Mouse (Mus musculus) right cerebral cortex, postnatal 14 days (tissue): ENCODE data around the gene Rnf126.

Experiments used
- DNase-seq: peaks from one replicate; pipeline ENCODE4 v3.0.0; 2022

Gene Rnf126

DNA sequence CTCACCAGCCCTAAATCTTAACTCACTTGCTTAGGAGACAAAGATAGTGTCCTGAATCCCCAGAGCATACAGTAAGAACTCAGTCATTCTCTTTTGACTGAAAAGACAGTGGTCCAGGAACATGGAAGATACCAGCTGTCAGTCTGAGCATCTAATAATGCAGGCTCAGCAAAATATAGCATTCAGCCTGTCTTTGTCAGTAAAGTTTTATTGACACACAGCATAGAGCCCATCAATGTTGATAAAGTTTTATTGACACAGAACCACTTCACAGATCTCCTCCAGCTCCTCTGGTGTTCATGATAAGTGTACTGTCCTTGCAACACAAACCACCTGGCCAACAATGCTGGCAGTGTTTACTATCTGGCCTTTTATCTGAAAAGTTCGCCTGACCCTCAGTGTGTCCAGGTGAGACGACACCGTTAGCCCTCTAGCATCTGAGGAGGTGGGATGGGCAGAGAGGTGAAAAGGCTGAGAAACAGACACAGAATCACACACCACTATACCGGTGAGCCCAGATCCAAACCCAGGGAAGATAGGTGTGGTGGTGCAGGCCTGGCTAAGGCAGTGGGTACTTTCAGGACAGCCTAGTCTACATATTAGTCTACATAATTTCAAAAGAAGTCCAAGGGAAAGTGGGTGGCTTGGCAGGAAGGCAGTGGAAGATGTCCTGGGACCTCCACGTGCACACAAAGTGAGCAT is 25.7 kb upstream of the Rnf126 start:
- no peak for DNase-seq

DNA sequence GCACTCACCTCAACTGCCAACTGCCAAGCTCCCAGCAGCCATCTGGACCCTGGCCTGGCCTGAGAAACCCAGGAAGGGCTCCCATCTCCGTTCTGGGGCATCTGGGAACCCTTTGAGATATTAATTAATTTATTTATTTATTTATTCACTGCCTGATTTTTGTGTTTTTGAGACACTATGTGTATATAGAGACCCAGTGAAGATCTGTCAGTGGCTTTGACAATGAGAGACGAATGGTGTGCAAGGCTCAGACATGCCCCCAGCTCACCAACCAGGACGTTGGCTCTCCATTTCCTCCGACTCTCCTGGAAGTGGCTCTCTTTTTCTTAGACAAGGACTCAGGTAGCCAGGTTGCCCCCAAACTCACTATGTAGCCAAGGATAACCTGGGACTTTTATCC is 24.1 kb upstream of the Rnf126 start, which contains the start of gene Prss57:
Prss57 (minus strand) TSS at position 101 of the 400 bp plus-strand sequence.
- no peak for DNase-seq

- DNase-seq, result no peak
Measured at GRCm38 (mm10) chr10:79789581-79789980, 22.8 kb upstream of the Rnf126 start.

- peak; percentile 74 for DNase-seq
Measured at GRCm38 (mm10) chr10:79788386-79789158, 21.8 kb upstream of the Rnf126 start.

DNA sequence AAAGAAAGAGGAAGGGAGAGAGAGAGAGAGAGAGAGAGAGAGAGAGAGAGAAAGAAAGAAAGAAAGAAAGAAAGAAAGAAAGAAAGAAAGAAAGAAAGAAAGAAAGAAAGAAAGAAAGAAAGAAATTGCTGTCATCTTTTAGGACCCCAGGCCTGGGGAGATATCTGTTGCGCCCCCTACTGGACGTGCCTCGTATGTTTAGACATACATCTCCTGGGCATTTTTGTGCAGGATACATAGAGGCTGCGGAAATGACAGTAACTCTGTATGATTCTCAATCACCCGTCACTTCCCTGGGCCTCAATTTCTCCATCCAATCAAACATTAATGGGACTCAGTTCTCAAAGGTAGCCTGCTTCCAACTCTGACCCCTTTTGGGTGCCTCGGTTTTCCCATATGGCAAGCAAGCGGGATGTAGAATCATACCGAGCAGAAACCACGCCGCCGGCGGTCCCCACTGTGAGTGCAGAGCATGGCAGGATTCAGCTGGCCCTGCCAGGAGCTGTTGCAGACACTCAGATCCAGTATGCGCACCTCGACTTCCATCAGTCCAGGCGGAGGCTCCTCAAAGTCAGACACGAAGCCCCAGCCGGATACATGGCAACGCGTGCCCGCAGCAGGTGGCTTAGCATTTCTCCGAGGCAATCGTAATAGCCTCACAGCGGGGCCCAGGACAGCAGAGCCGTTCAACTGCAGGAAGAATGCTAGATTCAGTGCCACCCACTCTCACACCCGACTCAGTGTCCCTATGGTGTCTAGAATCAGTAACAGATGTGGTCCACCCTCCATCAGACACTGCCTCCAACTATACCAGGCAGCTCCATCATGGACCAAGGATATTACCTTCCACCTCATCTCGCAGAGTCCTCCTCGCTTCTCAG is 17.4 kb upstream of the Rnf126 start:
- no peak for DNase-seq

DNA sequence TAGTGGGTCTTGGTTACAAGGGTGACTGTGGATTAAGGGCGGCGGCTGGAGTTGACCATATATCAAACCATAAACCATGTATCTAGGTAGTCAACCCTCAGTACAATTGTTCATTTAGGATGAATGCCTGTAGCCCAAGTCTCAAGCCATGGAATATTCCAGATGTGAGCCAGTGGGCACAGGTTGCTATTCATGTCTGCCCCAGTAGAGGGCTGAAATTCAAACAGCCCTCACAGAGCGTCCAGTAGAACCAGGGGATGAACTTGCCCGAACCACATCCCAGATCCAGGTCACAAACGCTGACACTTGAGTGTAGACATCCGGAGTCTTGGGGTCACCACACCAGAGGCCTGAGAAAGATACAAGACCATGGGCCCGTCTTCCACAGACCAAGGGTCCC is 16.3 kb upstream of the Rnf126 start:
- DNase-seq, result no peak

DNA sequence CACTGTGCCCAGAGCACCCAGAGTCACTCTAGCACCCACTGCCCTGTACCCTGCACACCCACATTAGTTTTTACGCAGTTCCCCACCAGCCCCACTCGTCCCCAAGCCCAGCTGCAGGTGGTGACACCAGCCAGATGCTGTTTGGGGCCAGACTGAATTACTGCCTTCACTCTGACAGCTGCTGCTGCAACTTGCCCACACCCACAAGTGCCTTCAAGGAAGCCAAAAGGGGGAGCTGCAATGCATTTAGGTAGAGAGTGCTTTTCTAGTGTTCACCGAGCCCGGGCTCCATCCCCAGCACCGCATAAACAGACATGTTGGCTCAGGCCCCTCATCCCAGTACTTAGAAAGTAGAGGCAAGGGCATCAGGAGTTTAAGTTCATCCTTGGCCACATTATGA is 15.2 kb upstream of the Rnf126 start:
- DNase-seq, result no peak

DNA sequence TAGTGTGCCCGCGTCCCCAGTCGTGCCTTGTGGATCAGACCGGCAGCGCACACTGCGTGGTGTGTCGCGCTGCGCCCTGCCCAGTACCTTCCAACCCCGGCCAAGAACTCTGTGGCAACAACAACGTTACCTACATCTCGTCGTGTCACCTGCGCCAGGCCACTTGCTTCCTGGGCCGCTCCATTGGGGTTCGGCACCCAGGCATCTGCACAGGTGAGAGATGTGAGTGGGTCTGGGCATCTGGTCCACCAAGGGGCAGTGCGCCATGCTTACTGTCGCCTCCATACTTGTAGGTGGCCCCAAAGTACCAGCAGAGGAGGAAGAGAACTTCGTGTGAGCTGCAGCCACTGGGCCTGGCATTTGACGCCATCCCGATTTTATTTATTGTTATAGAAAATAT is 14.4 kb upstream of the Rnf126 start:
- no peak for DNase-seq

- no peak for DNase-seq
Measured at GRCm38 (mm10) chr10:79780664-79781015, 13.9 kb upstream of the Rnf126 start.

- DNase-seq, result peak; percentile 94
Measured at GRCm38 (mm10) chr10:79779784-79780663, 13.3 kb upstream of the Rnf126 start.

- DNase-seq, result no peak
Measured at GRCm38 (mm10) chr10:79779193-79779592, 12.4 kb upstream of the Rnf126 start.

- DNase-seq, result no peak
Measured at GRCm38 (mm10) chr10:79778006-79778405, 11.3 kb upstream of the Rnf126 start.

DNA sequence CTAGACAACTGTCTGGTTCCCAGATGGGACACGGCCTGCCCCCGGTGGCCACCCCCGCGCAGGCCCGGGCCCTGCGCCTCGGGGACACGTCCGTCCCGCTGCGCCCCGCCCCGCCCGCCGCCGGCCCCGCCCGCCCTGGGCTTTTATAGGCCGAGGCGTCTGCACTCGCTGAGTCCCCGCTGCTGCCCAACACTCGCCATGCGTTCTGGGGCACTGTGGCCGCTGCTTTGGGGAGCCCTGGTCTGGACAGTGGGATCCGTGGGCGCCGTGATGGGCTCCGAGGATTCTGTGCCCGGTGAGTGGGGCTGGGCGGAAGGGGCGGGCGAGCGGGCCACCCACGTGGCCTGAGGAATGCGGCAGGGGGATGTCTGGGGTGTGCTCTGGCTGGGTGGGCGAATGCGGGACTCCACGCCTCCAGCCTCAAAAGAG is 10.4 kb upstream of the Rnf126 start, which contains the start of gene Fstl3:
Fstl3 (plus strand) TSS at position 170 of the 429 bp plus-strand sequence.
- DNase-seq, result peak; percentile 6

DNA sequence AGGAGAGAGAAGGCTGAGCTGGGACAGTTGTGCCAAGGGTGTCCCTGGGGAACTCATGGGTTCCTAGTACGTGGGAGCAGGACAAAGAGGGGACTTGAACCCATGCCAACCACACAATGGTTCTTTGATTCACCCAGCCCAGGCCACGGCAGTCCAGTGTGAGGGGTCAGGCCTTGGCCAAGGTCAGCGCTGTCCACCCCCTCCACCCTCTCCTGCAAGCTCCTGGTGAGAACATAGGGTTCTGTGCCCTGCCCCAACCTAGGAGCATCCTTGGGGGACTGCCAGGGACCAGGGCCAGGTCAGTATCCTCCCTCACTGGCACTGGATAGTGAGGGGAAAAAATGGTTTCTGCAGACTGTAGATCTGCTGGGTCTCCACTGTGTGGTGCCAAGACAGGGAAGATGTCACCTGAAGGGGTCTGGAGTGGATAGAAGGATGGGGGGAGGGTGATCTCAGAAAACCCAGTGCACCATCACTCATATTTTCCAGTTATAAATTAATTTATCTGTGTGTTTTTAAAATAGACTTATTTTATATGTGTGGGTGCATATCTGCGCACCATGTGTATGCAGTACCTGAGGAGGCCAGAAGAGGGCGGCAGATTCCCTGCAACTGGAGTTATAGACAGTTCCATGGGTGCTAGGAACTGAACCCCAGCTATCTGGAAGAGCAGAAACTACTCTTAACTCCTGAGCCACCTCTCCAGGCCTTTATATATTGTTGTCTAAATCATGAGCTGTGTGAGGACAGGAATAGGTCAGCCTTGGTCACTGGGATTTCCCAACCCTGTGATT is 7.9 kb upstream of the Rnf126 start:
- no peak for DNase-seq

- DNase-seq, result no peak
Measured at GRCm38 (mm10) chr10:79773208-79773607, 6.5 kb upstream of the Rnf126 start.

DNA sequence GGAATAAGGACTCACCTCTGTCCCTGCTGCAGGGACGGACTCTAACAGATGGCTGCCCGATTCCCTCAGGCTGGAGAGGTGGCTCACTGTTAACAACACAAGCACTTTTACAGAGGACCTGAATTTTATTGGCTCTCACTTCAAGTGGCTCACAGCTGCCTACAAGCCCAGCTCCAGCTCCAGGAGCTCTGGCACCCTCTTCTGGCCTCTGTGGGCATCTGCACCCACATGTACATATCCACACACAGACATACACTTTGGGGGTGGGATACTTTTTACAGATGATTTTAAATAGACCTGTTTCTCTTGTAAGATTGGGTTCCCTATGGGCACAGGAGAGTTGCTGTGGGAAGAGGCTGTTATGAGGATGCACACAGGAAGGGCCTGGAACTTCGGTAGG is 5.6 kb upstream of the Rnf126 start:
- no peak for DNase-seq

- no peak for DNase-seq
Measured at GRCm38 (mm10) chr10:79769329-79769728, 2.6 kb upstream of the Rnf126 start.

- peak; percentile 70 for DNase-seq
Measured at GRCm38 (mm10) chr10:79768400-79768799, 1.6 kb upstream of the Rnf126 start.

DNA sequence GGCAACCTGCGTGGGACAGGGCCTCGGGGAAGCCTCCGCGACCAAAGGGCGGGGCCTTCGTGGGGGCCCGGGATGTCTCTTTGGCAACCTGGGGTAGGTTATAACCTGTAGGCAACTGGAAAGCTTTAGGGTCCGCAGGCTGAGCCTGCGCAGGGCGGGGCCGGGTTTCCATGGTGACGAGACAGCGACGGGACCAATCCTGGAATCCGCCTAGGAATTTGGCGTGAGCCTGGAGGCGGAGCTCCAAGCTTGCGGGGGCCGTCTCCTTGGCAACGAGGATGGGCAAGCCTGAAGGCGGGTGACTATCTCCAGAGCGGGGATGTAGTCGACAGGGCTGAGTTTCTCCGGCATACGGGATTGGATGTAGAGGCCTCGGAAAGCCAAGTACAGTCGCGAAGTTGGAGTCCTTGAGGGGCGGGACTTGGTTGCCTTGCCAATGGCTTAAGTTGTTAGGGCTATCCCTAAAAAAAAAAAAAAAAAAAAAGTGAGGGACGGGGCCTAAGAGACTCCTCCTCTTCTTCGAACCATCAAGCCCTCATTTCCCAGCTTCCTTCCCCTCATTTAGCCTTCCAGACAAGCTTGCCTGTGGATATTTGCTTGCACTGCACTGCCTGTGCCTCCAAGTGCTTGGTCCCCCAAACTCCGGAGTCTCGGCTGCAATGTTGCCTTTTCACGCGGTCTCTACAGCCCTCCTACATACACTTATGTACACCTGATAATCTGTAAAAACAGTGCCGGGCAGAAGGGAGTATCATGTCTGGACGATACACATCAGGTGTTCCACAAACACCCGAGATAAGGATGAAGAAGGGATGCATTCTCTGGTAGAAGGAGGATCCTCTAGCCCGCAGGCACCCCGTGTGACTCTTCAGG is 856 bp upstream of the Rnf126 start:
- peak; percentile 97 for DNase-seq

DNA sequence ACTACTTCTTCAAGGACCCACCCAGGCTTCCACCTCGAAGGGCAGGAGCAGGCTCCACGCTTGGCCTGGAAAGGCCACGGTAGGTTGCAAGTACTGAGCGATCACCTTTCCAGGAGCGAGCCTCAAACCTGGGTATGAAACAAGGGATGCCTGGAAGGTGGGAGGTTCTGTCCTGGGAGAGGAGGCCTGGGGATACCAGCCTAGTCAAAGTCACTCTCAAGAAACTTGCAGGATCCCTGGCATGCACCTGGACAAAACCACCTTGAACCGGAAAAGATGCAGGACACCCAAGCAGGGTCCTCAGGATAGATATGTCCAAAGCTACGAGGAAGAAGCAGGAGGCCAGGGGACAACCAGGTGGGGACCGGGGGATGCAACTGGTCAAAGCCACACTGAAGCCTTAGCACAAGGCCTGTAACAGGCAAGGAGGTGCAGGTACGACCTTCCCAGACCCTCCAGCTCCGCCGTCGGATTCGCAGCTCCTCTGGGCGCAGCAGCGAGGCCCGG is 698 bp downstream of the Rnf126 start:
- DNase-seq, result peak; percentile 5
